Mouse (Mus musculus) thymus, adult 2 months (tissue): Measurements from ENCODE around the gene Ddx41. TPM values are rescaled to one million over a fixed set of nuclear protein-coding genes. Genes with fewer than 3 reads are reported as not detected.

Source experiments
- DNase-seq: peaks from one replicate; pipeline ENCODE4 v3.0.0; 2021
- H3K27ac ChIP-seq: fragments of 200-500 bp; 2 replicates; pipeline ENCODE4 v1.5.1; 2012; ENCODE audit warnings: low read length, control low read depth; ENCODE audit not compliant: control insufficient read depth, insufficient read depth
- H3K27me3 ChIP-seq: fragments of 200-500 bp; 2 replicates; pipeline ENCODE4 v1.6.1; 2012; ENCODE audit warnings: mild to moderate bottlenecking, low read length, moderate library complexity, mixed read lengths; ENCODE audit not compliant: control insufficient read depth, insufficient read depth
- H3K36me3 ChIP-seq: fragments of 200-500 bp; 2 replicates; pipeline ENCODE4 v1.6.1; 2012; ENCODE audit warnings: mild to moderate bottlenecking, low read length, moderate library complexity; ENCODE audit not compliant: control insufficient read depth, insufficient read depth
- H3K4me1 ChIP-seq: fragments of 200-500 bp; replicated peaks from 2 replicates; pipeline ENCODE4 v1.6.1; 2012; ENCODE audit warnings: low read length; ENCODE audit not compliant: control insufficient read depth, insufficient read depth
- H3K4me3 ChIP-seq: fragments of 200-500 bp; 2 replicates; pipeline ENCODE4 v1.5.1; 2012; ENCODE audit warnings: mild to moderate bottlenecking, low read length, control low read depth, moderate library complexity; ENCODE audit not compliant: control insufficient read depth, insufficient read depth
- CTCF ChIP-seq: fragments of 200-500 bp; IDR thresholded peaks from 2 replicates; pipeline ENCODE4 v1.5.1; 2012; ENCODE audit warnings: mild to moderate bottlenecking, control low read depth, low read length, moderate library complexity, borderline replicate concordance; ENCODE audit not compliant: control insufficient read depth, poor library complexity, insufficient read depth; ENCODE audit errors: extremely low read depth
- POLR2A ChIP-seq: fragments of 200-500 bp; IDR thresholded peaks from 2 replicates; pipeline ENCODE4 v1.6.1; 2012; ENCODE audit warnings: mild to moderate bottlenecking, low read length, control low read depth, moderate library complexity; ENCODE audit not compliant: control insufficient read depth, poor library complexity, insufficient read depth; ENCODE audit errors: extremely low read depth
- WGBS: fragments of 180-500 bp; shearing (Covaris S2); methylation state at CpG from one replicate; pipeline ENCODE4 v1.1.7; 2018; 5-methylcytosine and 5-hydroxymethylcytosine counted together
- polyA plus RNA-seq: library from polyadenylated mRNA; depleted of rRNA; stranded (reverse); fragments of >200 nt; gene quantifications from 2 replicates; pipeline ENCODE4 v1.2.3, GENCODE M21; 2012

Gene Ddx41
- polyA plus RNA-seq, 1 experiment: 100.0 TPM

DNA sequence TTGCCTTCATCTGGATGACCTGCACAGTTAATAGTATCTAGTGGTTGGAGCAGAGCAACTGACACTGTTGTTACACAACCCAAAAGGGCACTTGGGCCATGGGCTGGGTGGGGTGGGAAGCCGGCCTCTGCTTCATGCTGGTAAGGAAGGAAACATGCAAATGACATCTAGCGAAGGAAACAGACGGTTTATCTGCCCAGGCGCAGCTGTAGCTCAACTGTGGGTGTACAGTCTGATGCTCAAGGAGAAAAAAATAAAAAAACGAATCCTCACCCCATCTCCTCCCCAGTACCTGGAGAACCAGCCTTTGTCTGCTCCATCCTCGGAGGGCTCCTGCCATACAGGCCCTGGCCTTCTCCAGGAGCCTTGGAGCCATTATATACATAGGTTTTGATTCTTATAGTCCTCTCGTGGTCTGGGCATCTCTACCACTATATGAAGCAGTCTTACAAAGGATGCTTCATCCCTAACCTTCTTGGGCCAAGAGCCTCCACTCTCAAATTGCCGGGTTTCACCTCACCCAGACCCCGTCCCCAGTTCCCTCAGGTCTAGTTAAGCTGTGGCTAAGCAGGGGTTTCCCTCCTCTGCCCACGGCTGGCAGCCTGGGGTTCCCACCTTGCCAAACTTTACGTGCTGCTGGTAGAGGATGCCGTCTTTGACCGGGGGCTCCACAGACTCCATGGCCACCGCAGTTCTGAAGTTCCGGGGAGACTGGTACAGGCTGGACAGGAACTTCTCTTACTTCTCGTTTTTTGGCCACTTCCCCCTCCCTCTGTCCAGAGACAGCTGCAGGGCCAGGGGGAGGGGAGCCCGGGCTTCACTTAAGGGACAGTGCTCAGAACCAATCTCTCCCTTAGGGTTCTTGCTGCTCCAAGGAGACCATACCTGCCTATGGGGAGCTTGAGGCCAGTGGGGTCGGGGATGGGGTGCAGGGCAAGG is 8.4 kb downstream of the Ddx41 start:
- H3K4me1 ChIP-seq: peaks cover 6% of the 10 kb centered on the region; the same call in 1 of the 2 replicates
- DNase-seq: no peak
- 15% methylated on average over 18 of the region's 18 CpGs for WGBS
- no peak overlapping the region for H3K27ac ChIP-seq
- H3K27me3 ChIP-seq: no peaks in the 10 kb centered on the region
- no peak for TF ChIP-seq POLR2A
- TF ChIP-seq CTCF: no peak
- H3K4me3 ChIP-seq: no peak overlapping the region
- H3K36me3 ChIP-seq: peaks cover 15% of the 10 kb centered on the region

DNA sequence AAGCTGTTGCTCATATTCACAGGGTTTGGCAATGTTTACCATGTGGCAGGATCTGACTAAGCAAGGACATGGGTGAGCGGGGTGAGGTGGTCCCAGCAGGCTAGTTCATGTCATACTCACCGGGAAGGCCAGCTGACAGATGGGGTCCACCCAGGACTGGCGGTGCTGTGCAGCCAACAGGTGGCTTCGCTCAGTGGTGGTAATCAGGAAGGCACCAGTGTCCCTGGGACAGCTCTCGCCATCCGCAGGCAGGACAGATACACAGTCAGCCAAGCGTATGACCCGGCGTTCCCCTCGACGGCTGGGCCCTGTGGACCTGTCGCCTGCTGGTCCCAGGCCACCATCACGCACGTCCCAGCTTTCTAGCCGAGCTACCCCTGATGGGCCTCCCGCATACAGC is 9.2 kb downstream of the Ddx41 start:
- TF ChIP-seq CTCF: no peak
- no peak for TF ChIP-seq POLR2A
- H3K27me3 ChIP-seq: no peaks in the 10 kb centered on the region
- H3K4me1 ChIP-seq: peaks cover 6% of the 10 kb centered on the region; the same call in 1 of the 2 replicates
- WGBS: 94% methylated on average over 16 of the region's 16 CpGs
- no peak overlapping the region for H3K4me3 ChIP-seq
- DNase-seq: no peak
- H3K36me3 ChIP-seq: peaks cover 15% of the 10 kb centered on the region
- H3K27ac ChIP-seq: no peak overlapping the region

DNA sequence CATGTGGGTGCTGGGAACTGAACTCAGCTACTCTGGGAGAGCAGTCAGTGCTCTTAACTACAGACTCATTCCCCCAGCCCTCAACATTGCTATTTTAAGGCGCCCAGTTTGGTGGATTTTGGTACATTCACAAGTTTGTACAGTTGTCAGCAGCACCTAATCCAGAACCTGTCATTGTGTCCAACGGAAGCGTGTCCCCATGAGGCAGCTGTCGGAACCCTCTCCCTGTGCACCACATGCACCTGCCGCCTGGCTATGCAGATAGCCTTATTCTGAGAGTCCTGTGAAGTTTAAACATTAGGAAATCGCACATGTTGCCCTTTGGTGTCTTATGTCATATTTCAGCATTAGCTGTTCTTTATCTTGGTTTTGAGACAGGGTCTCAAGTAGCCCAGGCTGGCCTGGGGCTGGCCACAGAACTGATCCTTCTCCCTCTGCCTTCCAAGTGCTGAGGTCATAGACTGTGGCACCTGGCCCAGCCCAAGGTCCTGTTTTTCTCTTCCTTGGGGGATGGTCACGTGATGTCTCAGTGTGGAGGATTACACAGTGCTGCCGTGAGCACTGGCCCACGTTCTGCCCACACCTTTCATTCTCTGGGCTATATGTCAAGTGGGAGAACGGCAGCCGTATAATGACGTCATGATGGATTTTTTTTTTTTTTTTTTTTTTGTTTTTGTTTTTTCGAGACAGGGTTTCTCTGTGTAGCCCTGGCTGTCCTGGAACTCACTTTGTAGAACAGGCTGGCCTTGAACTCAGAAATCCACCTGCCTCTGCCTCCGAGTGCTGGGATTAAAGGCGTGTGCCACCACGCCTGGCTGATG is 10.5 kb downstream of the Ddx41 start:
- TF ChIP-seq CTCF (no peak), POLR2A (no peak)
- no peak for DNase-seq
- H3K27ac ChIP-seq: no peak overlapping the region
- H3K4me1 ChIP-seq: peaks cover 6% of the 10 kb centered on the region; the same call in 1 of the 2 replicates
- H3K4me3 ChIP-seq: no peak overlapping the region
- WGBS: 71% methylated on average over 16 of the region's 16 CpGs
- no peaks in the 10 kb centered on the region for H3K27me3 ChIP-seq
- H3K36me3 ChIP-seq: peaks cover 10% of the 10 kb centered on the region

DNA sequence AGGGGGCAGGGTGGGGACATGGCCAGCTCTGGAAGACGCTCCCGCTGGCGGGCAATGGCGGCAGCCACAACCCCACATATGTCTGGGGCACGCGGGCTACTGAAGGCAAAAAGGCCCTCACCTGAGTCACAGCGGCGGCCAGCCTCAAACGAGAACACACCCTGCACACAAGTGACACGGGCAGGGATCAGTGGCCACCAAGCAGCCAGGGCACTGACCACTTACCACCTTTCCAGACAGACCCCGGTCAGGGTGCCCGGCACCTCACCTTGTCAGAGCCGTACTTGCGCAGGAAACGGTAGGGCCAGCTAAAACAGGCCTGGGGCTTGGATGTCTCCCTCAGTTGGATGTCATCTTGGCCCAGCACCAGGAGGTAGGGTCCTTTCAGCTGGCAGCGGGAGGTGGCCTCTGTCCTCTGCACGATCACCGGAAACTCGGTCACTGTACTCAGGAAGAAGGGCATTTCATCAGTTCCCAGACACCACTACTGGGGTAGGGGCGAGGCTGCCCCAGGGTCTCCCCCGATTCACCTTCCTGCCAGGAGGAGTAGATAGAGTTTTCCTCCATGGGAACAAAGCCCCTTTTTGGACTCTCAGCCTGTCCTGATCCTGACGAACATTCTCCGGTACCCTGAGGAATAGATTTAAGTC is 12.4 kb downstream of the Ddx41 start:
- Histone ChIP-seq H3K27me3 (no peaks in the 10 kb centered on the region), H3K36me3 (no peaks in the 10 kb centered on the region), H3K27ac (no peak overlapping the region), H3K4me3 (no peak overlapping the region), H3K4me1 (peaks cover 6% of the 10 kb centered on the region; the same call in 1 of the 2 replicates)
- 97% methylated on average over 23 of the region's 23 CpGs for WGBS
- DNase-seq: no peak
- no peak for TF ChIP-seq POLR2A
- TF ChIP-seq CTCF: no peak

DNA sequence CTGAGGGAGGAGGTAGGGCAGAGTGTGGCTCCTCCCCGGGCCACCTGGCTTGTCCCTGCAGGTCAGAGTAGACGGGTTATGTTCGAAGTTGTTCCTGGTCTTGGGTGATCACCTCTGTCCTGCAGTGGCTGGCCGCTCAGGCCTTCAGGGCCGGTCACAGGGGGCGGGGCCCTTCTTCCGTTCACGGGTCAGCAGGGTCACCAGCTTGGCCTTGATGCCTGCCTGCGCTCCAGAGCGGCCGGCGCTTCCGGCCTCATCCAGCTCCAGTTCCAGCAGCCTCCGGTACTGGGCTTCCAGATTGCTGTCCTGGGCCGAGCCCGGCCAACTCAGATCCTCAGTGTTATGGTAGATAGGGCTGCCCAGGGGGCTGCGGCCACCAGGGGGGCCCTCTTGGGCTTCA is 13.2 kb downstream of the Ddx41 start:
- H3K27me3 ChIP-seq: no peaks in the 10 kb centered on the region
- WGBS: 93% methylated on average over 17 of the region's 17 CpGs
- no peak overlapping the region for H3K4me3 ChIP-seq
- TF ChIP-seq POLR2A: no peak
- TF ChIP-seq CTCF: no peak
- no peak overlapping the region for H3K27ac ChIP-seq
- DNase-seq: no peak
- H3K36me3 ChIP-seq: no peaks in the 10 kb centered on the region
- 0 out of 2 replicates have a peak, but pooled peaks cover 2% of the 10 kb centered on the region for H3K4me1 ChIP-seq

DNA sequence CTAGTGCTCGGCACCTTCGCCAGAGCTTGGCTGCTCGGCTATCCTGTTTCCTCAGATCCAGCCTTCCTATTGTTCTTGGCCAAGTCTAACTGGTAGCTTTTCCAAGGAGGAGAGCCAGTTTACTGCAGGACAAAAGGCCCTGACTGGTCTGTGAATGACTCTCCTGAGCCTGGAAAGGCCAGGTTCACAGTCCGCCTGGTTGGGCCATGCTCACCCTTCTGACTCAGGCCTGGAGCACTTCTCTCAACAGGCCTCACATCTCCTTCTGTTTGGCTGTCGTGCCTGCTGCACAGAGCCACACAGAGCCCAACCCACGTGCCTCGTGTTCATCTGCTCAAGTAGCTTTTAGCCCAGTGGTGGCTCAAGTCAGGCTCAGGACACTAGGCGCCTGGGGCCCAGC is 13.7 kb downstream of the Ddx41 start:
- Histone ChIP-seq H3K4me1 (no peaks in the 10 kb centered on the region), H3K27me3 (no peaks in the 10 kb centered on the region), H3K4me3 (no peak overlapping the region), H3K27ac (no peak overlapping the region), H3K36me3 (no peaks in the 10 kb centered on the region)
- no peak for DNase-seq
- 82% methylated on average over 8 of the region's 8 CpGs for WGBS
- TF ChIP-seq POLR2A: no peak
- TF ChIP-seq CTCF: no peak
